Mouse (Mus musculus) G1E-ER4 (cell line): ENCODE results near the gene Gm49711. TPM values are rescaled to one million over a fixed set of nuclear protein-coding genes. Genes with fewer than 3 reads are reported as not detected.

Experiments
- GATA1 ChIP-seq: IDR thresholded peaks from one replicate; pipeline ENCODE4 v1.8.0; 2012; ENCODE audit warnings: low read length, inconsistent platforms
- polyA plus RNA-seq: library from polyadenylated mRNA; stranded (reverse); fragments of >175 nt; gene quantifications from 2 replicates; pipeline ENCODE4 v1.2.3, GENCODE M21; 2012

Gm49711 gene
- polyA plus RNA-seq, 1 experiment: 7.4 TPM

DNA sequence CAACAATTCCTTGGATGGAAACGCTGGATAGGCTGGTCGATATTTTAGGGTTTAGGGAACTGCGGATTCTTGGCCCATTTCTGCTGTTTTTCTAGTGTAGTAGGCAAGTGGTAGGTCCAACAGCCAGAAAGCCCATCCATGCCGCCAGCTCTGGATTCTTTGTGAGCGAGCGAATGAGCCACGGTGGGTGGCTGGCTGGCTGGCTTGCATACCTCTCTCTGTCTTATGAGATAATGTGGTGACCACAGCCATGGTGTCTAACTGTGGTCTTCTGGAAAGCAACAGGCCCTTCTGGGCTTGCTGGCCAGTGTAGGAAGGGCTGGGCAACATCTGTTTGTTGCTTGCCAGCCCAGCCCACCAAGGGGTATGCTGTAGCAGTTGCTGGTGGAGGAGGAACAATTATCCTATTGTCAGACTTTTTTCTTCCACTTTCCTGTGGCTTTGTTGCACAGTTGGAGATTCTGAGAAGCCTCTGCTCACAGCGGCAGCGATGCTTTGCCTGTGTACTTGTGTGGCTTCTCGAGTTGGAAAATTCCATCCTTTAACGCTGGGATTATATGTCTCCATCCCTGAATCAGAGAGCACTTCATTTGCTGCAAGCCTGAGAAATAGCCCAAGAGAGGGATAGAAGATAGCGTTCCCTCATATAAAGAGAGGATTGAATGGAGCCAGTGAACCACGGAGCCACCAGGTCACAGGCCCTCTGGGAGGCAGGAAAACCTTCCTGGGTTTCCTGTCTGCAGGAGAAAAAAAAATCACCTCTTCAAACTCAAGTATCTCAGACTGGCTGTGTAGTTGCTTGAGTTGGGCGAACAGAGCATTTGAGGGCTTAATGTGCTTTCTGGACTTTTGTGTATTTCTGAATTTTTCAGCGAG is 81.5 kb downstream of the Gm49711 start:
- no peak for TF ChIP-seq GATA1

GRCm38 (mm10) chr16:92140328-92140727 is 82.2 kb downstream of the Gm49711 start:
- TF ChIP-seq GATA1: no peak

GRCm38 (mm10) chr16:92141021-92141420 is 82.9 kb downstream of the Gm49711 start:
- TF ChIP-seq GATA1: no peak

DNA sequence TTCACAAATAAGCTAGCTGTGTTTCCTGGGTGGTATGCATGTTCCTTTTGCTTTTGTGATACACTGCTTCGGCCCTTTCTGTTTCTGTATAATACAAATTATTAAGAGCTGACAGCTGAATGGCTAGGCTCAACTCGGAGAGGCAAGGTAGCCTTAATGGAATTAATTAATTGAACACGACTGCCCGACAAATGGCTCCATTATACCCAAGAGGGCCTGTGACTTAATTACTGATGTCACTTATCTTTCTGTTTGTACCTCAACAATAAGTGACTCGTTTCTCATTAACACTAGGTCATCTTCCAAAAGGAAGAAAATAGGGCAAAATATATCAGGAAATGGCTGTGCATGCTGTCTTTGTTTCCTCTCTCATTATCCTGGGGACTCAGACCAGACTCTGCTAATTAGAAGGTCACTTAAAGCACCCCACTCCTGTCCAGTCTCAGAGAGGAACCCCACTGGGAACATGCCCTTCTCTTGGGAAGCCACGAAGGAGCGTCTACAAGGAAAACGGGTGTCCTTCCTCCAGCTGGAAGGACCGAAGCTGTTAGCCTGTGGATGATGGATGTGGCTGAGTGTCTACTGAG is 84.4 kb downstream of the Gm49711 start:
- no peak for TF ChIP-seq GATA1

GRCm38 (mm10) chr16:92147631-92148366 is 89.7 kb downstream of the Gm49711 start:
- TF ChIP-seq GATA1: no peak

- no peak for TF ChIP-seq GATA1
Observed at GRCm38 (mm10) chr16:92148367-92148728, 90.2 kb downstream of the Gm49711 start.

DNA sequence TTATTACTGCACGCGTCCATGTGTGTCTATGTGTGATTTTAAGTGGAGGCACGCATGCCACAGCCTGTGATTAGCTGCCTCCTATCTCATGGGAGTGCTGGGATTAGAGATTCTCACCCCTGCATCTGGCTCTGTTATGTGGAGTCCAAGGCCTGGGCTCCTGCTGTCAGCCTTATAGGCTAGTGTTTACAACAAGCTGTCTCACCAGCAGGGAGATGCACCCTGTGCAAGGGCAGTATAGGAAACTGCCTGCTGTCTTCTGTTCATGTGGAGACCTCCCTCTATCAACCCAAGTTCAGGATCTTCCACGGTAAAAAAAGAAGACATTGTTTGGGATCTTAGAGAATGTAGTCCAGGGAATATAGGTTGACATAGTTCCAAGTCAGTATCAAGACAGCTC is 92.9 kb downstream of the Gm49711 start:
- TF ChIP-seq GATA1: no peak

GRCm38 (mm10) chr16:92158021-92158455 is 99.9 kb downstream of the Gm49711 start:
- TF ChIP-seq GATA1: no peak

DNA sequence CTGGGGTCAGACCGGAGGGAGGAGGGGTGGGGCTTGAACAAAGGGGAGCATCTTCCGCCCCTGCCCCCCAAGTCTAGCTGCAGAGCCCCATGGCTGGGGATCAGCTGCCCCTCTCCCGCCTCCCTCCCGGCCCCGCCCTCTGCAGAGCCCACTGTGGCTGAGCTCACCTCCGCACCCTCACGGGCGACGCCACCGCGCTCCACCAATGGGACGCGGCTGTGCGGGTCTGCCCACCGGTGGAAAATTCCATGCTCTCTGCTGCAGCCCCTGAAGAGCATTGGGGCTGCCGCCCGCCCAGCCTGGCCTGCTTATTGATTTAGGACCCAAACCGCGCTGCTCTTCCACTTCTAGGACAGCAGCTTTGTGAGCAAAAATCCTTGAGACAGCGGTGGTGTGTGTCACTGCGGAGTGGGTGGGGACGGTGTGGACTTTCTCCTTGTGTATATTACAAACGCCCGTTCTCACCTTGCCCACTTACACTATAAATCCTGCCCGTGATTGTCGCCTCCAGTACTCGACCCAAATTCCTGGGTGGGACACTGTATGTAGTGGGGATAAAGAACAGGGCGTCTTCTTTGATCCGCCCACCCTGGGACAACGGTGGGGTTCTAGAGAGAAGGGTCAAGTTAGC is 100.5 kb downstream of the Gm49711 start:
- TF ChIP-seq GATA1: no peak

DNA sequence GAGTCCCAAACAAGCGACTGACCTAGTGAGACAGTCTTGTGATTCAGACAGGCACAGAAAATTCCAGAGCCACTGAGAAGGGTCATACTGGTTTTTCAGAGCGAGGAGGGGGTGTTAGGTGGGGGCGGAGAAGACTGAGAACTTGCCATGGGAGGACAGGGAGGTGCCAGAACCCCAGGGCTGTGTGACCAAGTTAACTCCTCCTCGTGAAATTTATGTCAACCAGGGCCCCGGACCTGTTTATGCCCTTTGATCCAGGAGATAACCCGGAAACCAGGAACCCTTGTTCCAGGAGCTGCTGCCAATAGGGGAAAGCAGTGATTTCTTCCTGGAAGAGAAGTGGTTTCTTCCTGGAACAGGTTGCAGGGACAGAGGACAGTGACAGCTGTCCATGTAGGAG is 101.0 kb downstream of the Gm49711 start:
- TF ChIP-seq GATA1: no peak

- TF ChIP-seq GATA1: no peak
Observed at GRCm38 (mm10) chr16:92162289-92162688, 104.2 kb downstream of the Gm49711 start.

DNA sequence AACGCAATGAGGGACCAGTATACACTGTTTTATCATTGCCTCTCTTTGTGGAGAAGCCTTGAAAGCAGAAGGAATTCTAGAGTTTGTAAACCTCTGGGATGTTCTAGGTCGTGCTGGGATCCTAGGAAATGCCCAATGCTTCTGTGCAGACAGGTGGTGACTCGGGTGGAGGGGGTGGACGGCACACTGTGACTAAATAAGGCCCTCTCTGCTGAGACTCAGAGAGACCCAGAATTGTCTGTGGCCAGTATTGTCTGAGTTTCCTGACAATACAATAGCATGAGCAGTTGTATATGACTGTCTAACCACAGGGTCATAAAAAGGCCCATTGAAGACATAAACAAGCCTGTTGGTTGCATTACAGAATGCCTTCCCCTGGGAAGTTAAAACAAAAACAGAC is 105.4 kb downstream of the Gm49711 start:
- no peak for TF ChIP-seq GATA1

DNA sequence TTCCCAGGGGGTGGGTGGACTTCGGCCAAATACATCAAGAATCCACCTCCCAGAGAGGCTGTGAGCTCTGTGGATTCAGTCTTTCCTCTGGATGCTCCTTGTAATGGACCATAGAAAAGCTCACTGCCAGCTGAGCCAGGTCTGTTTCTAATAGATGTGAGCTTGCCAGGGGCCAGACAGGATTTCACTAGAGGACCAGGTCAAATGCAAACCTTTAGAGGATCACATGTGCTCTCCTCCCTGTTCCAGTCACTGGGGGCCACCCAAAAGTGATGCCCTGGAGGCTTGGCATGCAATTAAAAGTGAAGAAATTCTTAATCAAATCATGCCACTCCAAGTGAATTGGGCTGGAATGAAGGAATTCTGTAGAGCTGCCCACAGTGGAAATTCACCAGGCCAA is 117.9 kb downstream of the Gm49711 start:
- TF ChIP-seq GATA1: no peak

- TF ChIP-seq GATA1: no peak
Observed at GRCm38 (mm10) chr16:92177718-92178117, 119.6 kb downstream of the Gm49711 start.

- TF ChIP-seq GATA1: no peak
Observed at GRCm38 (mm10) chr16:92179306-92179705, 121.2 kb downstream of the Gm49711 start.

DNA sequence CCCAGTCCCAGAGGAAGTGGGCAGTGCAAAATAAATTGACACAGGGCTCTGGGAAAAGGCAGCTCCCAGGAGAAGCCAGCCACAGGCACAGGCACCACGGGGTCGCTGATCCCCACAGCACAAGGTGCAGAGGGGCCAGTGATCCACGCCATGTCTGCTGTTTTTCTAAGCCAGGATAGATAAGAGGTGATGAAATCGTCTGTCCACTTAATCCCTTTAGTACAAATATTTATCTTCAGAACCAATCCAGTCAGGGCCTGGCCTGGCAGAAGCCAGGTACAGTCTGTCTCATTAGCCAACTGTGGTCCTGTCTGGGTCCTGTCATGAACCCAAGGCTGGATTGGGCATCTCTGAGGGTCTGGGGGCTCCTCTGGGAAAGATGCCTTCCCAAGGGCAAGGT is 125.4 kb downstream of the Gm49711 start:
- TF ChIP-seq GATA1: no peak

DNA sequence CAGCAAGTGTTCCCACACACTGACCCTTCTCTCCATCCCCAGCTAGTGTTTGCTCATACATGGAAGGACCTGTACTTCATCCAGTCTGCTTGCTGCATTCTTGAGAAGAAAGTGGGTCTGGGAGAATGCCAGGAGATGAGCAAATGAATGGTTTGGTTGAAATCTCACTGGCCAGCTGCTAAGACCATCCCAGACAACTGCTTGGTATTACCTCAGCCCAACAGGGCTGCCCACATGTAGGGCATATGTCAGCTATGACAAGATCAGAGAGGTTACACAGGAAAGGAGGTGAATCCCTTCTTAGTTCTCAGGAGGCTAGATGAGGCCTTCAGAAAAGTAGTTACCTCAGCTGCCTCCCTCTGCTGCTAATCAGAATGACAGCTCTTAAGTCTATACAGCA is 132.5 kb downstream of the Gm49711 start:
- no peak for TF ChIP-seq GATA1
